Comparison of ENCODE assay signal across 8 mouse cellular contexts in the genomic region with DNA sequence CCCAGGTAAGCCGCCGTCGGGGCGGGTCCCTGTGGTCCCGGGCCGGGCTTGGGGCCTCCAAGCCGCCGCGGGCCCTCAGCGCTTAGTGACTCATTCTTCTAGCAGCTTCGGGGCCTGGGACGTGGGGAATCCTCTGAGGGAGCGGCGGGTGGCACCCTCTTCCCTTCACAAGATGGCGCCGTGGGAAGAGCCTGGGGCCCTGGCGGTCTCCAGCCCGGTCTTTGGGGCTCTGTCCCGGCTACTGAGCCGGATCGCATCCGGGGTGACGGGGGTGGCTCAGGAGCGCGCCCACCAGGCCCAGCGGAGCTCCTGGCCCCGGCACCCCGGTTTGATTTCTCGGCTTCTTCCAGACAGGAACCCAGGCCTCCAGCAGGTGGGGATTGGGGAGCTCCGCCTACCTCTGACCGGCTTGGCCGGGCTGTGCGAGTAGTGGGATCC. TPM values are rescaled to one million over a fixed set of nuclear protein-coding genes. Genes with fewer than 3 reads are reported as not detected.
DNase-seq lines count a peak whose midpoint lies in the region; ATAC-seq lines count a peak whose summit lies in the region.

No protein-coding gene starts in this region.

- H3K27ac ChIP-seq in intestine, embryonic 15.5 days = peak overlapping the region; percentile 99

- WGBS in intestine, embryonic 15.5 days = under 1% methylated on average over 33 of the region's 33 CpGs

- peak overlapping the region; percentile 87 for H3K9ac ChIP-seq in intestine, embryonic 15.5 days

- intact Hi-C loops in left cerebral cortex, postnatal 10 days (cut with DNase I) = no loop called here

- H3K4me1 ChIP-seq in intestine, embryonic 15.5 days (replicated peaks) = peaks cover 7% of the 10 kb centered on the region; the same call in 1 of the 2 replicates

- H3K4me3 ChIP-seq in intestine, embryonic 15.5 days (replicated peaks) = peak overlapping the region; percentile 91

- no peaks in the 10 kb centered on the region for H3K27me3 ChIP-seq in intestine, embryonic 15.5 days (replicated peaks)

- H3K9me3 ChIP-seq in intestine, embryonic 15.5 days = no peaks in the 10 kb centered on the region

- peak; percentile 41 for DNase-seq in ovary, adult 18-20 months (ENCODE audit: low spot score)
- no peak for DNase-seq in ovary, postnatal 10 days (ENCODE audit: low spot score)
- DNase-seq in gastrocnemius, postnatal 10 days = peak; percentile 57
- peak; percentile 24 to 75 for DNase-seq in left cerebral cortex, postnatal 10 days (ENCODE audit: extremely low spot score in 1 of 2, low spot score in 2 of 2)
- peak; percentile 73 for DNase-seq in right cerebral cortex, postnatal 25 days

- peak overlapping the region; percentile 64 for H3K4me2 ChIP-seq in intestine, embryonic 15.5 days (replicated peaks)

- no peaks in the 10 kb centered on the region for H3K36me3 ChIP-seq in intestine, embryonic 15.5 days

- peak; percentile 8; the same call in 1 of the 2 replicates for ATAC-seq in common myeloid progenitor, adult 5-6 weeks (replicated peaks; ENCODE audit: low read depth, poor library complexity, severe bottlenecking)
- ATAC-seq in intestine, embryonic 15.5 days = peak; percentile 23
- ATAC-seq in megakaryocyte progenitor cell, adult 5-6 weeks (replicated peaks; ENCODE audit: poor library complexity) = peak; percentile 23

RNA-seq across cellular contexts. Expression of gene Rab5a, which starts 0.6 kb away (rescaled TPM):
- 79.3 and 83.4 TPM in 2 replicates for total RNA-seq in common myeloid progenitor, adult 5-6 weeks (2017)
- total RNA-seq in gastrocnemius, postnatal 10 days (2021) = 10 to 100 TPM; 53.8 to 54.1 TPM
- polyA plus RNA-seq in intestine, embryonic 15.5 days (2015; fragmentation: Nextera tagmentation; extraction: Ambion mirVana) = 74.4 and 81.7 TPM in 2 replicates
- total RNA-seq in left cerebral cortex, postnatal 10 days (2021) = 100 to 1,000 TPM; 120 to 127 TPM
- 59.6 and 62.4 TPM in 2 replicates for total RNA-seq in megakaryocyte progenitor cell, adult 5-6 weeks (2015)
- total RNA-seq in megakaryocyte progenitor cell, adult 5-6 weeks (2017) = 58.3 and 63.2 TPM in 2 replicates

RNA-seq across cellular contexts. Expression of gene Efhb, which starts 16.5 kb away (rescaled TPM):
- total RNA-seq in common myeloid progenitor, adult 5-6 weeks (2017) = not detected in 2 replicates
- total RNA-seq in gastrocnemius, postnatal 10 days (2021) = under 1 TPM; 0.27 to 0.28 TPM
- polyA plus RNA-seq in intestine, embryonic 15.5 days (2015; fragmentation: Nextera tagmentation; extraction: Ambion mirVana) = 0.53 and 0.58 TPM in 2 replicates
- total RNA-seq in left cerebral cortex, postnatal 10 days (2021) = under 1 TPM; 0.24 to 0.45 TPM
- total RNA-seq in megakaryocyte progenitor cell, adult 5-6 weeks (2015) = not detected in 2 replicates
- total RNA-seq in megakaryocyte progenitor cell, adult 5-6 weeks (2017) = 0.07 TPM in 1 of 2 replicates, not detected in the other

RNA-seq across cellular contexts. Expression of gene Pp2d1, which starts 59.6 kb away (rescaled TPM):
- not detected in 2 replicates for total RNA-seq in common myeloid progenitor, adult 5-6 weeks (2017)
- not detected for total RNA-seq in gastrocnemius, postnatal 10 days (2021)
- 0.11 and 0.29 TPM in 2 replicates for polyA plus RNA-seq in intestine, embryonic 15.5 days (2015; fragmentation: Nextera tagmentation; extraction: Ambion mirVana)
- total RNA-seq in left cerebral cortex, postnatal 10 days (2021) = not detected
- total RNA-seq in megakaryocyte progenitor cell, adult 5-6 weeks (2015) = not detected in 2 replicates
- 0.04 TPM in 1 of 2 replicates, not detected in the other for total RNA-seq in megakaryocyte progenitor cell, adult 5-6 weeks (2017)
